Mouse (Mus musculus): Measurements from ENCODE around the gene Cstf2t. TPM values are rescaled to one million over a fixed set of nuclear protein-coding genes. Genes with fewer than 3 reads are reported as not detected.

Cstf2t gene
- 10 to 100 TPM; 25.5 to 29.7 TPM for total RNA-seq (2021)
- long read RNA-seq, experiment 1, full-length matches to known transcripts: 57 of 58 reads
- long read RNA-seq, experiment 1, partial matches to known transcripts: 0 of 58 reads
- long read RNA-seq, experiment 1, other reads (novel, unspliced or antisense): 1 of 58 reads
- long read RNA-seq, experiment 2, full-length matches to known transcripts: 44 of 44 reads
- long read RNA-seq, experiment 2, partial matches to known transcripts: 0 of 44 reads
- long read RNA-seq, experiment 2, other reads (novel, unspliced or antisense): 0 of 44 reads

DNA sequence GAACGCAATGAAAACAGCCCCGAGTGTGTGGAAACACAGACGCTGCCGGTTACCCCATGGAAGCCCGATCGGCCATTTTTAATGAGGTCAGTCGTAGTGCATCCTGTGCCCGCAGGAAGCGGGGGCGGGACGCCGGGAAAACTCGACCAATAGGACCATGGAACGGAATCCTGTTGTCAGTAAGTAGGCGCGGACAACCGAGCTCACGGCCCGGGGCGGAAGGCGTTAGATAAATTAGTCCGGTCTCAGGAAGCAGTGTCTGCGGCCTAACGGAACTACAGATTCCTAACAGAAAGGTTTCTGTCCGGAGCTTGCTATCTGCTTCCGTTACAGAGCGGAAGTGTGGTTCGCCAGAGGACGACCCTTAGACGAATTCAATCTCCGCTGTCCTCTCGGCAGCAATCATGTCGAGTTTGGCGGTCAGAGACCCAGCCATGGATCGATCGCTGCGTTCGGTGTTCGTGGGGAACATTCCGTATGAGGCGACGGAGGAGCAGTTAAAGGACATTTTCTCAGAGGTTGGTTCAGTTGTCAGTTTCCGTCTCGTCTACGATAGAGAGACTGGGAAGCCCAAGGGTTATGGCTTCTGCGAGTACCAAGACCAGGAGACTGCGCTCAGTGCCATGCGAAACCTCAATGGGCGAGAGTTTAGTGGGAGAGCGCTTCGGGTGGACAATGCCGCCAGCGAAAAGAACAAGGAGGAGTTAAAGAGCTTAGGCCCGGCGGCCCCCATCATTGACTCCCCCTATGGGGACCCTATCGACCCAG is at the start of gene Cstf2t:
Cstf2t (plus strand) TSS at position 176 of the 768 bp plus-strand sequence.
- DNase-seq: peak; percentile 99

DNA sequence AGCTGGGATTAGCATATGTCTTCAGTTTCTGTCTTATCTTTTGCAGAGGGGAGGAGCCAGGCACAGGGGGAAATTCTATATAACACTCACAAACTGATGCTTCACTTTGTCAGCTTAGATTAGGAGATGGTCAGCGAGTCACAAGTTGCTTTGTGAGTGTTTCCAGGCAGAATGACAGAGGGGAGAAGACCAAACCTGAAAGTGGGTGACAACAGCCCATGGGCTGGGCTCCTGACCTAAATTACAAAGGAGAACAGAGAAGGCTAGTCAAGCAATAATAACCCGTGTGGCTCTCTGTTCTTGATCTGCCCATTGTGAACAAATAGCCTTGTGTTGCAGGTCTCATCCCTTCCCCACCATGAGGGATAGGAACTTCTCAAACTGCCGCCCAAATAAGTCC is 43.7 kb upstream of the Cstf2t start:
- no peak for DNase-seq

DNA sequence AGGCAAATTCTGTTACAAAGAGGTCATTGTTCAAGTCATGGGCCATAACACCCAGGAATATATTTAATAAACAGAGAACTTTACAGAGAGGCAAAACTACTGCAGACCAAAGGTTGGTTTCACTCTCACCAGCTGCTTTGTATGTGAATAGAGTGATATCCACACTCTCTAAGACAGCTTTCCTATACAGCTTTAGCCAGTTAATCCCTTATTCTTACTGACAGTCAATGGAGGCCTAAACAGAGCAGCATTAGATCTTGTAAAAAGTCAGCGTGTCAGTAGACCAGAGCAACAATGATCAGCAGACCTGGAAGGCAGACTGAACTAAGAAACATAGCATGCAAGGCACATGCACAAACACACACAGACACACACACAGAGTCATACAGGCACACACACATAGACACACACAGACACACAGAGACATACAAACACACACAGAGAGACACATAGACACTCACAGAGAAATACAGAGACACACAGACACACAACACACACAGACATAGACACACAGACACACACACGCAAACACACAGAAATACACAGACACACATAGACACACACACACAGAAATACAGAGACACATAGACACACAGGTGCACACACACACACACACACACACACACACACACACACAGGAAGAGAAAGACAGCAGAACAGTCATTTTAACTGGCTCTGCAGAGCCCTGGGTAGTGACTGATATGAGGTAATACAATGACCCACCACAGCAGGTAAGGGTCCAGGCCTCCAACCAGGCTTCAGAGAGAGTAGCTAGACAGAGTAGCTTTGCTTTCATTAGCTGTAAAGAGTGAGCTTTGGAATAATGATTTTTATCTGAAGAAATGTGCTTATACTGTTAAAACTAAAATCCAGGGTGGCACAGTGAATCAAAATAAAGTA is 41.4 kb upstream of the Cstf2t start:
- DNase-seq: no peak

DNA sequence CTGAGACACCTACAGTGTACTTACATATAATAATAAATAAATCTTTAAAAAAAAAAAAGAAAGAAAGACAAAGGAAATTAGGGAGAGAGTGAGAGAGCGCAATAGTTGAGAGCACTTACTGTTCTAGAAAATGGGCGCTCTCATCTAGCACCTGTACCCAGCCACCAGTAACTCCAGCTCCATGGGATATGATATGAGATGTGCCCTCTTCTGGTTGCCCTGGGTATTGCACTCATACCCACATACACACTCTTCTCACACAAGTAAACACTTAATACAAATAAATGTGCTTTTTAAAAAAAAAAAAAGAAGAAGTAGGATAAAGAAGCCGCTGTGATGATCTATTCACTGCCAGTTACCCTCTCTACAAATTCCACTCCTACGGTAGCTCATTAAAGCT is 36.0 kb upstream of the Cstf2t start:
- DNase-seq: no peak

DNA sequence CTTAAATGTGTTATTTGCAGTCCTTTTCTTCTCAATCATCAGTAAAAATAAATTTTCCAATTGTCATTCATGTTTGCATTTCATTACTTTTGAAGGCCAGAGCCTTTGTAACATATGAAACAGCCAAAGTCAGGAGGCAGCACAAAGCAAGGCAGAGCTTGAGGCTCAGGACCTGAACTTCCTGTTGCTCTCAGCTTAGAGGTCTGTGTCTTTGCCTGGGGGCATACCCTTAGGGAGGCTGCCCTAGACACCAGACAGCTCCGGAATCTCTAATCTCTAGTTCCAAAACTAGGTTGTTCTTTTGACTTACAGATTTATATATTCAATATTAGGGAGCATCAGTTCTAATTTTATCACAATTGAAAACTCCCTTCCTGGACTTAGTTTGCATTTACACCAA is 17.9 kb upstream of the Cstf2t start:
- no peak for DNase-seq

DNA sequence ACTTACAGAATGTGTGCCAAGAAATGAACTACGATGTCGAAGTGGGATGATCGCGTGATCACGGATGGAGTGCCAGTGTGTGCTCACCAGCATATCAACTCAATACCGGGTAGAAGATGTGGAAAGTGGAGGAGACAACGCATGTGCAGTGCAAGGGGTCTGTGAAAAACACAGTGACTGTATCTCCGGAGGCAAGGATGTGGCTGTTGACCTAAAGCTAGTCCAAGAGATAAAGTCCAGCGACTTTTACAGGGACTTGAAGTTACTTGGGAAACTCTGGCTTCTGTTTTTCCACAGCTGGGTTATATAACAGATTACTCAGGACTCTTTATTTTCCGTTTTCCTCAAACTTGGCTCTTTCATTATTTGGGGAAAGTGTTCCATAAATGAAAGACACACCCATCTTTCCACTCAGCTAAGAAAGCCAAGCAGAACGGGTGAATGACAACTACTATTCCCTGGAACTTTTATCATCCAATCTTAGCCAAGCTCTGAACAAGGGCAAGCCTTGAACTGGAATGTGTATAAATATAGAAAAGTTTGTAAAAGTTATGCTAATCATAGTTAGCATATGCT is 17.3 kb upstream of the Cstf2t start:
- no peak for DNase-seq

DNA sequence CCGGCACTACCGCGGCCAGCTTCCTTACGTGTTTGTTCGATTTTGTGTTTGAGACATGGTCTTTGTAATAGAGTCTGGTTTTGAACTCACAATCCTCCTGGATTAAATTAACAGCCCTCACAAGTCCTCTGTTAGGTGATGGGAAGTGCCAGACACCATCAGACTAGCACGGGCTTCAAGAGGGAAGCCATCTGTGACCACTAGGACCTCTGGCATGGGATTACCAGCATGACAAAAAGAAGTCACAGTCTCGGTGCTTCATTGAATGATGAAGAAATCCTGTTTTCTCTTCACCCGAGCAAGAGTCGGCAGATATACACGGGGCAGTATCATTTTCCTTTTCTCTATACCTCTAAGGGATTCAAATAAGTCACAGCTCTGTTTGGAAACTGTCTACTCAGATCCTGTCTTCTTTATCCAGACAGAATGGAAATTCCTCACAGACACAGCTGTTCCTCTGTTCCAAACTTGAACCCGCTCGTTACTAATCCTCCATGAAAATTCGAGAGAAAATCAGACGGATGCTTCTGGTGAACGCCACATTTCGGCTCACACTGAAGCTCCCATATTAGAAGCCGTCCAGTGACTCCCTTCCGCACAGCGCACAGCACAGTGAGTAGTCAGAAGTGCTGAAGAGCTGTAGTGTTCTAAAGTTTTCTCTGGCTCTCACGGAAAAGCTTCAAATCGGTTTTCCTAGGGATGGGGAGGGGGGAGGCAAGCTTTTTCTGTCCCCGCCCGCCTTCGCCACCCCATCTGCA is 8.5 kb upstream of the Cstf2t start:
- DNase-seq: no peak

DNA sequence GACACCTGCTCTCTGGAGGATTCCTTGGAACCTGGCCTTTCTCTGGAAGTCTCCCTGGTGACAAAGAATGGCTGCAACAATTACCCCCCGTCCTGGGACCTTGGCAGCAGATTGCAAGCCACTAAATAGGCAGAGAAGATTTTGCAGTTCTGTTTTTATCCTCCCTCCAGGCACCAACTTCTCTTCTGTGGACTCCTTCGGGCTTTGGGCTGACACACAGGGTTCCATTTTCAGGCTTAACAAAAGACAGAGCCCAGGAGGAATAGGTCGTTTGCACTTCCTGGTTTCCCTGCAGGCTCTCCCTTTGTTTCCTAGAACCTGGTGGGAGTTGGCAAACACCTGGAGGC is 7.9 kb upstream of the Cstf2t start:
- no peak for DNase-seq

DNA sequence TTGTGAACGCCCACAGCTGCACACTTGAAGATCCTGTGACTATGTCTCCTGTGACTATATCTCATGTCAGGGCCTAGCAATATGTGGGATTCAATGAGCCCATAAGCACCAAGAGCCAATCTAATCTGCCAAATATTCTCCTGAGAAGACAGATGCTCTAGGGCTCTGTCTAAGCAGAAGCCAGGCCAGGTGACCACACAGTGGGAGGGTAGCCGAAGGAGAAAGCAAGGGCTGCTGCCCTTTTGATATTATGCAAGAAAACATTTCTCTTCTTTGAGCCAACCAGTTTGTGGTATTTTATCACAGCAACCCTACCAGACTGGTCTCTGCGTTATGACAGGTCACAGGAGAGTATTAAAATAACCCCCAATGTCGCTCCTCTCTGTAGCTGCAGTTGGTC is 6.5 kb upstream of the Cstf2t start:
- DNase-seq: no peak

DNA sequence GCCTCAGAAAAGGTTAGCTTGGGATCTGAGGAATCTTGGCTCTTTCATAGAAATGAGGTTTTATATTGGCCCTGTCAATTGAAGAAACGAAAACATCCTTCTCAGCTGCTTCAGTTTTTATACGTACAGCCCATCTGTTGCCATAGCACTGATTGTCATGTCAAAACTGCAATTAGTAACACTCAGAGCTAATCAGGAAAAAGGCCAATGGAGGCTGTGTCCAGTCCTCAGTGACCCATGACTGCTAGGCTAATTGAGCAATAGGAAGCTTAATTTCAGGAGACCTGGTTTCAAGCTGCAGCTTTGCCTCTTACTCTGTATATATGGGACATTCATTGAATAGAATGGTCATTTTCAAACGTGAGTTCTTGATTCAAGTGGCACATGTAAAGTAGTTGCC is 4.4 kb upstream of the Cstf2t start:
- DNase-seq: no peak

DNA sequence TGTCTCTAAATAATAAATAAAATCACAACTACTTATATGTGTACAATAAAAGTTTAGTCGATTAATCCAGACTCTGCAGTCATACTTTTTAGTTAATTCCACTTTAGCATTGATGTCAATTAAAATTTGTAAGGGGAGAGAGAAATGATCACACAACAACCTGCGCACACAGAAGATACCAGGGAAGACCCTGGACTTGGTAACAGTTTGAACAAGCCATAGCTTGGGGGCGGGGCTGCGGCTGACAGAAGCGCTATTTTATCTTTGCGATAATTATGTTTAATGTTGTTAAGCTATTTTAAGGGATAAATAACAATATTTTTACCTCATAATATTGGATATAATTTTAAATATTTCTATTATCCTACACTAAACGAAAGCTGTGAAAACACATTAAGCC is 411 bp upstream of the Cstf2t start:
- no peak for DNase-seq

DNA sequence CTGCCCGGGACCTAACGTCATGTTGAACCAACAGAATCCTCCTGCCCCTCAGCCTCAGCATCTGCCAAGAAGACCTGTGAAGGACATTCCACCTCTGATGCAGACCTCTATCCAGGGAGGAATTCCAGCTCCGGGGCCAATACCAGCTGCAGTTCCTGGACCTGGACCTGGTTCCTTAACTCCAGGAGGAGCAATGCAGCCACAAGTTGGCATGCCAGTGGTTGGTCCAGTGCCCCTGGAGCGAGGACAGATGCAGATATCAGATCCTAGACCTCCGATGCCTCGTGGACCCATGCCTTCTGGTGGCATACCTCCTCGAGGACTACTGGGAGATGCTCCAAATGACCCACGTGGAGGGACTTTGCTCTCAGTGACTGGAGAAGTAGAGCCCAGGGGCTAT is 1.1 kb downstream of the Cstf2t start:
- peak; percentile 5 for DNase-seq

DNA sequence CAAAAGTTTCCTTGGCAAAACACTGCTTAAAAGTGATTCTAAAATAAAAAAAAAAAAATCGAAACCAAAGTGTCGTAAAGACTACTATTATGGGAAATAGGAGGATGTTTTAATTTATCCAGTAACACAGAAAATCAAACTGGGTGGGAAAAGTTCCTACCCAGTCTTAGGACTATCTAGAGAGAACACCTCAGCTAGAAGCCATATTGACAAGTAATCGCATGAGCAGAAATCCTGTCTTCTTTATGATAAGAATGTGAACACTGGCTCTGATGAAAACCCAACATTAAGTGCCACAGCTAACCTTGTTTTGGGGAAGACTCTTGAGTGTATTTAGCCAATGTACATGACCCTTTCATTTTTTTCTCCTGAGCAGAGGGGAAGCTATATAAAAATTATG is 15.2 kb downstream of the Cstf2t start:
- DNase-seq: no peak

DNA sequence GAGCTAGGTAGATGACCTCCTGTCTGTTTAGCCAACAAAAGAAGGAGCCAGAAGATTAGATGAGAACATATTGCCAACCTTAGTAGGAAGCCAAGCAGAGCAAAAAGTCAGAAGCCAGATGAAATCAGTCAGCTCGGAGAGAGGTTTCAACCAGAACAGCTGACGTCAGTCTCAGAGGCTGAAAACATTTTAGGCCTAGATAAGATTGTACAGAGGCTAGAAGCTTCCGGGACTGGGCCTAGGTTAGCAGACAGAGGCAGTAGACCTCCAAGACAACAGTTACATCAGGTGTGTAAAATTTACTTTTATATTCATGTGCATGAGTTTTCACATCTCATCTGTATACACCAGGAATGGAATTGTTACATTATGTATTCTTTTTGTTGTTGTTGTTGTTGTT is 16.7 kb downstream of the Cstf2t start:
- no peak for DNase-seq

DNA sequence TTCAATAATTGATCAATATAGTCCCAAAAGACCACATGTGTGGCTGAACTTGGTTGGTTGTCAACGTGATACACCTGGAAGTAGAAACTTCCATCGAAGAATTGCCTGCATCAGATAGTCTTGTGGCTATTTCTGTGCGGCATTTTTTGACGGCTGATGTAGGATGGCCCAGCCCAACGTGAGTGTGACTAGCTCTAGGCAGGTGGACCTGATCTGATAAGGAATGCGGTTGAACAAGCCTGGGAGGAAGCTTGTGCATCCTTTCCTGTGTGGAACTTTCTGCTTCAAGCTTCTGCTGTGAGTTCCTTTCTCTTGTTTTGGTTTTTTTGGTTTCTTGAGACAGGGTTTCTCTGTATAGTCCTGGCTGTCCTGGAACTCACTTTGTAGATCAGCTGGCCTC is 22.1 kb downstream of the Cstf2t start:
- DNase-seq: no peak

DNA sequence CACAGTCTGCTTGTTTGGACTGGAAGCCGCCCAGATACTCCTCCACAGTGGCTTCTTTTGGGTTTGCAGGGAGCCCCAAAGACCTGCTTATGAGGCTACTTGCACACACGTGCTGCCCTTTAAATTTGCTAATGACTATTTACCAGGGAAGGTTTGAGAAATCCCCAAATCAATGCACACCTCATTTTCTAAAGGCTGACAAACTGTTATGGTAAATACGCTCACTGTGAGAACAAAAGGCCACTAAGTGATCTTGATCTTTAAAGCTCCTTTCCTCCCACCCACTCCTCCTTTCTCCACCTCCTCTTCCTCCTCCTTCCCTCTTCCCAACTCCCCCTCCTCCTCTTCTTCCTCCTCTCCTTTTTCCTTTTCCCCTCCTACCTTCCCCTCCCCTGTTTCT is 23.4 kb downstream of the Cstf2t start:
- DNase-seq: no peak

DNA sequence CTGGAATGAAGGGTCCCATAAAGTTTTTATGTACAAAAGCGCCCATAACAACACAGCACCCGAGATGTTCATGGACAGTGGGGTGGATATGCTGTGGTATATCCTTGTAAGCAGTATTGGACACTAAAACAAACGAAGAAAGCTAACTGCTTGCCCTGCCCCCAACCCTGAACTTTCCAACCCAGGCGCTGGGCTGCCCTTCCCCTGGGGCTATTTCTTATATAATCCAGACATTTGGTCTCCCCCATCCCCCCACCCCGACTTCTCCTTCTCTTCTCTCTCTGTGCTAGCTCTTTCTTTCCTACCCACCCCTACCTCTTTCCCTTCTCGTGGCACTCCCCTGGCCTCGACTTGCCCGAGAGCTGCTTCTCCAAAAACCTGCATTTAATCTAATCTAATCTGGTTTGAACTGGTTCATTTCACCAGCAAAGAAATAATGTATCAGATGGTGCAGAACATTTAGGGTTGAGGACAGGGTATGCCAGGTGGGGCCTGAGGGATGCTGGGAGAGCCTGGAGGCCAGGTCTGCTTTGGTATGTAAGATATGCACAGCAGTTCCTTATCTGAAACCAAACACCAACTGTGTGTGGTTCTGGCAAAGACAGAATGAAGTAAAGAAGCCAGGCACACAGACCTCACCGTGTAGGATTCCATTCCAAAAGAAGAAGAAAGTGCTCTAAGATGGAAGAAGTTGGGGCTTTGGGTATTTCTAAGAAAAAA is 24.4 kb downstream of the Cstf2t start:
- no peak for DNase-seq

DNA sequence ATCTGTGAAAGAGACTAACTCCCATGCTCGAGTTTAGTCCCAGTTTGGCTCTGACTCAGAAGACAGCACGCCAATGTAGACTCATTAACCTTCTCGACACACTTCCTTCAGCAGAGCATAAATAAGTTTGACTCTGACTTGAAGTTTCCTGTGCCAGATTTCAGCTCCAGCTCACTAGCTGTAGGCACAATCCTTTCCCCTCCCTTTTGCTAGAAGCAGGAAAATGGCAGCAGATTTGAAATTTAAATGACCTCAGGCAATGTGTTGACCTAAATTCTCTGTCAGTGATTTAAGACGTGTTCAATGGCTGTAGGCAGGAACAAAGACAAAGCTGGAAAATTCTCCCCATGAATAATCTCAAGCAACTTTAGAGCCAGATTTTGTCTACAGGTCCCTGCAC is 32.1 kb downstream of the Cstf2t start:
- DNase-seq: no peak

DNA sequence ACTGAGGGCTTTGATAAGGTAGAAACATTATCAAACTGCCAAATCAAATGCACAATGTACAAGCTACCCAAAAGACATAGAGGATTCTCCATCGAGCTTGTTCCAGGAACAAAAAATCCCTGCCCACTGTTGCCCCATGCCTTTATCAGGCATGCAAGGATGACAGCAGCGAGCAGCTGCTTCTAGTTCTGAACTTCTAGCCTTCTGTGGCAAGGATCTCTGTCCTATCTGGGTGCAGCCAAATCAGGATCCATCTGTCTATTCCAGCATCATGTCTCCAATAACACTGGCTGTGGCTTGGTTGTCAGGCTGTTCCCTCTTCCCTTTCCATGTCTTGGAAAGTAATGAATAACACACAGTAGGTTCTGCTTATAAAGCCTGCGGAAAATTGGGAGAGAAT is 42.0 kb downstream of the Cstf2t start:
- no peak for DNase-seq

DNA sequence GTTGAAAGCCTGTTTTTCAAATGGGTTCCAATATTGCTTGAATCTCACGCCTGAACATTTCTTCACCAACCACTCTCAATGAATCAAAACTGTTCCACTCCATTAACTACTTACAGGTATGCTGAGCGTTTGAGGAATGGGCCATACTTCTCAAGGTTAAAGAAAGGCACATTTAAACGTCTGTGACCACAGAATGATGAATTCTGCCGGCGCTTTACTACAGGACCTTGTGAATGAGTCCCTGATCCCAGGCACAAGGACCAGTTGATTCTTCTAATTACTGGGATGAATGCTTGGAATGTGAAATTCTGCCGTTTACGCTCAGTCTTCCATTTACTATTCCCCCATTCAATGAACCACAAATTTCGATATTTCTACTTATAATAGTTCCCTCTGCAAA is 50.0 kb downstream of the Cstf2t start:
- no peak for DNase-seq

DNA sequence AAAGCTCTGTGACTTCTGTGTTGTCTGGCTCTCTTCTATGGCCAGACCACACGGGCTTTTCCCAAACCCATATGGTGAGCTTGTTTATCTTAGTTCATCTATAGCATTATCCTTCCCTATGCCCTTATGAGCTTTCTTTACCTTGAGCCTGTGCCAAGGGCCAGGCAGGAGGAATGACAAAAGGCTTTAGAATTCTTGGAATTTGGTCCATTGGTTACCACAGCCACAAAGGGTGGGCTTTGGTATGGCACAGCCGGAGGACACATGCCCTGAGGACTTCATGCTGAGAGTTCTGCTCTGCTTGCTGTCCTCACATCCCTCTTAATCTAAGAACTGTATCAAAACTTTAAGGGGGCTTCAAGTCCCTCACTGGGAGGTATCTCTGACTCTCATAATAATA is 53.7 kb downstream of the Cstf2t start:
- DNase-seq: no peak
